Mouse (Mus musculus) limb, embryonic 12.5 days (tissue): ENCODE results near the gene Dexi. TPM values are rescaled to one million over a fixed set of nuclear protein-coding genes. Genes with fewer than 3 reads are reported as not detected.
A peak's percentile ranks its signal among the peaks of the same experiment; 100 is the strongest.

Source experiments
- ATAC-seq: fragments of 200-750 bp; cut with Nextera tagmentation; 2 replicates; pipeline ENCODE4 v1.8.0; 2017; ENCODE audit warnings: low read depth, moderate TSS enrichment; ENCODE audit not compliant: insufficient number of reproducible peaks, insufficient read depth, low FRiP score, low TSS enrichment
- H3K27ac ChIP-seq: fragments of 300-500 bp; sonication (generic); 2 replicates; pipeline ENCODE4 v1.5.1; 2016; ENCODE audit warnings: mild to moderate bottlenecking, moderate library complexity
- H3K27me3 ChIP-seq: fragments of 300-500 bp; sonication (generic); 2 replicates; pipeline ENCODE4 v1.6.1; 2016; ENCODE audit warnings: mild to moderate bottlenecking, moderate library complexity
- H3K36me3 ChIP-seq: fragments of 300-500 bp; sonication (generic); 2 replicates; pipeline ENCODE4 v1.6.1; 2016; ENCODE audit warnings: mild to moderate bottlenecking, moderate library complexity
- H3K4me1 ChIP-seq: fragments of 300-500 bp; sonication (generic); replicated peaks from 2 replicates; pipeline ENCODE4 v1.6.1; 2016
- H3K4me2 ChIP-seq: fragments of 300-500 bp; sonication (generic); 2 replicates; pipeline ENCODE4 v1.6.1; 2016; ENCODE audit warnings: mild to moderate bottlenecking, moderate library complexity
- H3K4me3 ChIP-seq: fragments of 300-500 bp; sonication (generic); replicated peaks from 2 replicates; pipeline ENCODE4 v1.5.1; 2016; ENCODE audit warnings: mild to moderate bottlenecking
- H3K9ac ChIP-seq: fragments of 300-500 bp; sonication (generic); replicated peaks from 2 replicates; pipeline ENCODE4 v1.6.1; 2016; ENCODE audit warnings: mild to moderate bottlenecking, moderate library complexity
- H3K9me3 ChIP-seq: fragments of 300-500 bp; sonication (generic); 2 replicates; pipeline ENCODE4 v1.6.1; 2016; ENCODE audit warnings: mild to moderate bottlenecking, moderate library complexity
- WGBS: fragments of 180-500 bp; shearing (Covaris S2); methylation state at CpG from one replicate; pipeline ENCODE4 v1.1.7; 2016; 5-methylcytosine and 5-hydroxymethylcytosine counted together
- polyA plus RNA-seq: library from polyadenylated mRNA; unstranded; fragments of >200 nt; fragmentation: Nextera tagmentation; extraction: Ambion mirVana; gene quantifications from 2 replicates; pipeline ENCODE4 v1.2.1, GENCODE M21; 2016

The Dexi gene
- polyA plus RNA-seq, 1 experiment from 2014 or later, result 34.0 TPM

- no peak overlapping the region for H3K4me3 ChIP-seq
- no peaks in the 10 kb centered on the region for H3K27me3 ChIP-seq
- WGBS, result 88% methylated on average over 4 of the region's 4 CpGs
- peaks cover 3% of the 10 kb centered on the region; the same call in 1 of the 2 replicates for H3K4me1 ChIP-seq
- no peak for ATAC-seq
- no peak overlapping the region for H3K9ac ChIP-seq
- peaks cover 38% of the 10 kb centered on the region; the same call in 1 of the 2 replicates for H3K36me3 ChIP-seq
- H3K27ac ChIP-seq, result no peak overlapping the region
- no peak overlapping the region for H3K4me2 ChIP-seq
- H3K9me3 ChIP-seq, result no peaks in the 10 kb centered on the region
Observed at GRCm38 (mm10) chr16:10567153-10567552, 24.3 kb upstream of the Dexi start.

- WGBS, result 41% methylated on average over 4 of the region's 4 CpGs
Observed at GRCm38 (mm10) chr16:10565278-10565885, 22.5 kb upstream of the Dexi start.

GRCm38 (mm10) chr16:10559991-10560390 lies 17.1 kb upstream of the Dexi start:
- no peaks in the 10 kb centered on the region for H3K9me3 ChIP-seq
- no peak overlapping the region for H3K9ac ChIP-seq
- H3K4me1 ChIP-seq, result no peaks in the 10 kb centered on the region
- no peaks in the 10 kb centered on the region for H3K27me3 ChIP-seq
- H3K4me3 ChIP-seq, result no peak overlapping the region
- WGBS, result 92% methylated on average over 8 of the region's 8 CpGs
- H3K36me3 ChIP-seq, result peaks cover 27% of the 10 kb centered on the region; the same call in 1 of the 2 replicates
- no peak overlapping the region for H3K4me2 ChIP-seq
- H3K27ac ChIP-seq, result no peak overlapping the region
- ATAC-seq, result no peak

More at GRCm38 (mm10) chr16:10565278-10565885, 22.5 kb upstream of the Dexi start:
- Histone ChIP-seq H3K9ac (no peak overlapping the region), H3K4me1 (peaks cover 3% of the 10 kb centered on the region; the same call in 1 of the 2 replicates), H3K4me2 (no peak overlapping the region), H3K27ac (no peak overlapping the region), H3K27me3 (no peaks in the 10 kb centered on the region), H3K4me3 (no peak overlapping the region), H3K36me3 (peaks cover 47% of the 10 kb centered on the region; the same call in 1 of the 2 replicates), H3K9me3 (no peaks in the 10 kb centered on the region)
- peak; percentile 71 for ATAC-seq

DNA sequence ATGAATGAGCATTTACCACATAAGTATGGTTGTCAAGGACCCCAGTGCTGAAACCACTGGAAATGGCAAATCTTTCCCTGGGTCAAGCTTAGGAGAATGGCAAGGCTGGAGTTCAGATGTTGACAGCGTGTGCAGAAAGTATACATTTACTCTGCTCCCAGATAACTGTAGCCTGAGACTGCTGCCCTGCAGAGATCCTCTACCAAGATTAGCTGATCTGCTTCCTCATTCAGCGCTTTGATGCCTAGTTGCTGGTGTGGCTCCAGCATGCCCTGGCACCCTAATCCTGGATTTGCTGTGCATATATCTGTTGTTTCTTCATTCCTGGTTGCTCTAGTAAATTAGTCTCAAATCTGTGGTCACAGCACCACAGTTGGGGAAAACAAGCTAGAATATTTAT lies 11.0 kb upstream of the Dexi start:
- WGBS, result 91% methylated on average over 2 of the region's 2 CpGs
- H3K4me2 ChIP-seq, result no peak overlapping the region
- H3K27ac ChIP-seq, result no peak overlapping the region
- no peak overlapping the region for H3K9ac ChIP-seq
- no peaks in the 10 kb centered on the region for H3K36me3 ChIP-seq
- no peaks in the 10 kb centered on the region for H3K9me3 ChIP-seq
- H3K4me3 ChIP-seq, result no peak overlapping the region
- no peaks in the 10 kb centered on the region for H3K4me1 ChIP-seq
- no peaks in the 10 kb centered on the region for H3K27me3 ChIP-seq
- no peak for ATAC-seq

GRCm38 (mm10) chr16:10551592-10551991 lies 8.7 kb upstream of the Dexi start:
- Histone ChIP-seq H3K9ac (no peak overlapping the region), H3K9me3 (no peaks in the 10 kb centered on the region), H3K4me1 (peaks cover 4% of the 10 kb centered on the region; the same call in 1 of the 2 replicates), H3K4me2 (no peak overlapping the region), H3K27ac (no peak overlapping the region), H3K4me3 (no peak overlapping the region), H3K36me3 (no peaks in the 10 kb centered on the region), H3K27me3 (no peaks in the 10 kb centered on the region)
- ATAC-seq, result no peak
- 68% methylated on average over 4 of the region's 4 CpGs for WGBS

GRCm38 (mm10) chr16:10549600-10549999 lies 6.7 kb upstream of the Dexi start:
- Histone ChIP-seq H3K36me3 (no peaks in the 10 kb centered on the region), H3K4me3 (no peak overlapping the region), H3K27me3 (no peaks in the 10 kb centered on the region), H3K4me1 (peaks cover 14% of the 10 kb centered on the region; the same call in 1 of the 2 replicates), H3K9me3 (no peaks in the 10 kb centered on the region), H3K4me2 (no peak overlapping the region), H3K9ac (no peak overlapping the region), H3K27ac (no peak overlapping the region)
- 84% methylated on average over 2 of the region's 2 CpGs for WGBS
- no peak for ATAC-seq

- ATAC-seq, result no peak
- no peaks in the 10 kb centered on the region for H3K36me3 ChIP-seq
- H3K4me1 ChIP-seq, result peaks cover 14% of the 10 kb centered on the region; the same call in 1 of the 2 replicates
- no peak overlapping the region for H3K4me3 ChIP-seq
- no peak overlapping the region for H3K4me2 ChIP-seq
- no peak overlapping the region for H3K9ac ChIP-seq
- no peak overlapping the region for H3K27ac ChIP-seq
- no peaks in the 10 kb centered on the region for H3K9me3 ChIP-seq
- WGBS, result 73% methylated on average over 3 of the region's 3 CpGs
- H3K27me3 ChIP-seq, result no peaks in the 10 kb centered on the region
Observed at GRCm38 (mm10) chr16:10548938-10549337, 6.1 kb upstream of the Dexi start.

GRCm38 (mm10) chr16:10546865-10547264 lies 4.0 kb upstream of the Dexi start:
- WGBS, result 64% methylated on average over 3 of the region's 3 CpGs
- peaks cover 15% of the 10 kb centered on the region for H3K4me1 ChIP-seq
- H3K9ac ChIP-seq, result no peak overlapping the region
- H3K27me3 ChIP-seq, result no peaks in the 10 kb centered on the region
- no peak for ATAC-seq
- H3K27ac ChIP-seq, result no peak overlapping the region
- no peaks in the 10 kb centered on the region for H3K9me3 ChIP-seq
- peak overlapping the region; percentile 89; the same call in 1 of the 2 replicates for H3K4me3 ChIP-seq
- H3K36me3 ChIP-seq, result no peaks in the 10 kb centered on the region
- no peak overlapping the region for H3K4me2 ChIP-seq

DNA sequence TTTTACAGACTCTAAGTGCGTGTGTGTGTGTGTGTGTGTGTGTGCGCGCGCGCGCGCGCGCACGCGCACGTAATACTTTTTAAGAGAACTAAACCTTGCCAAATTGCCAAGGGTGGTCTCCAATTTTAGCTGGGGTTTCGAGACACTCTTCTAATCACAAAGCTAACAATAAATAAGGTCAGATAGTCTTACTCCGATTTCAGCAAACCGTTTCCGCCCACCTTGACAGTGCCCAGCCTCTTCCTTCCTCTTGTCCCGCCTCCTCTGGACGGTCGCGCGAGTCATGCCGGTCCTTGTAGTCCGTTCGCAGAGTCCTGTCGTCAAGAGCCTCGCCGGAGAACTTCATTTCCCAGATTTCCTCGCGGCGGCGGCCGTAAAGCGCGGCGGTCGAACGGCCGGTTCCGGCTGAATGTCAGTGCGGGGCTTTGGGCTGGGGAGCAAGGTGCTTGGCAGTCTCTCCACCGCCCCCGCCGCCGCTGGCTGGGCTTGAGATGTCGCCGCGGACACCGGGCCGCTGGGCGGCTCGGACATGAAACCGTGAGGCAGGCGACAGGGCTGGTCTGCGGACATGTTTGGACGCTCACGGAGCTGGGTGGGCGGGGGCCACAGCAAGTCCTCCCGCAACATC lies 2.3 kb upstream of the Dexi start, which contains the start of gene Clec16a:
Gene Clec16a (plus strand): TSS at position 345 of the 628 bp plus-strand sequence.
- under 1% methylated on average over 58 of the region's 58 CpGs for WGBS
- H3K9ac ChIP-seq, result peak within 1 kb of the TSS; percentile 79
- peak within 1 kb of the TSS; percentile 80 for H3K4me2 ChIP-seq
- peak within 1 kb of the TSS; percentile 89 for H3K4me3 ChIP-seq
- no peaks in the 10 kb centered on the region for H3K27me3 ChIP-seq
- H3K9me3 ChIP-seq, result no peaks in the 10 kb centered on the region
- H3K27ac ChIP-seq, result 0 out of 2 replicates have a peak within 1 kb of the TSS, but pooled peaks have one; percentile 59
- no peaks in the 10 kb centered on the region for H3K36me3 ChIP-seq
- H3K4me1 ChIP-seq, result peaks cover 32% of the 10 kb centered on the region
- ATAC-seq, result peak; percentile 88

DNA sequence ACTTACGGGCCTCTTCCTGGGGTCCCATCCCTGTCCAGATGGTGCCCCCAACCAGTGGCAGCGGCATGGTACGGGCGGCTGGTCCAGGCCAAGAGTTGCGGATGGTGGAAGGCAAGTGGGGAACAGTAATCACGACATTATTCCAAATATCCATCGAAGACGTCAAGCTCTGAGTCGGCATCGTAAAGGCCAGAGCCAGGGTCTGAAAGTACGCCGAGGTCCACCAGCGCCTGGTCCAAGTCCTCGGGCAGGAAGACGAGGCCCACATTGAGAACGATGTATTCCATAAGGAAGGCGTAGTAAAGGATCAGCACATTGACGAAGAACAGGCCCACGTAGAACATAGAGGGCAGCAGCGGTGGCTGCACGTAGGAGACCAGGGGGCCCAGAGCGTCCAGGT lies 588 bp downstream of the Dexi start:
- Histone ChIP-seq H3K9me3 (no peaks in the 10 kb centered on the region), H3K4me2 (peak overlapping the region; percentile 93), H3K9ac (peak overlapping the region; percentile 93), H3K27ac (peak overlapping the region; percentile 91), H3K4me1 (peaks cover 51% of the 10 kb centered on the region), H3K36me3 (peaks cover 6% of the 10 kb centered on the region; the same call in 1 of the 2 replicates), H3K4me3 (peak overlapping the region; percentile 87), H3K27me3 (no peaks in the 10 kb centered on the region)
- no peak for ATAC-seq
- 2% methylated on average over 22 of the region's 22 CpGs for WGBS

GRCm38 (mm10) chr16:10541598-10541930 lies 1.3 kb downstream of the Dexi start:
- no peaks in the 10 kb centered on the region for H3K9me3 ChIP-seq
- no peak overlapping the region for H3K27ac ChIP-seq
- peak overlapping the region; percentile 93 for H3K4me2 ChIP-seq
- no peaks in the 10 kb centered on the region for H3K27me3 ChIP-seq
- H3K36me3 ChIP-seq, result peaks cover 6% of the 10 kb centered on the region; the same call in 1 of the 2 replicates
- peak overlapping the region; percentile 87 for H3K4me3 ChIP-seq
- H3K4me1 ChIP-seq, result peaks cover 47% of the 10 kb centered on the region
- ATAC-seq, result no peak
- 31% methylated on average over 7 of the region's 7 CpGs for WGBS
- peak overlapping the region; percentile 93 for H3K9ac ChIP-seq
